Mouse (Mus musculus): ENCODE data around the gene Pde4b.

The Pde4b gene

DNA sequence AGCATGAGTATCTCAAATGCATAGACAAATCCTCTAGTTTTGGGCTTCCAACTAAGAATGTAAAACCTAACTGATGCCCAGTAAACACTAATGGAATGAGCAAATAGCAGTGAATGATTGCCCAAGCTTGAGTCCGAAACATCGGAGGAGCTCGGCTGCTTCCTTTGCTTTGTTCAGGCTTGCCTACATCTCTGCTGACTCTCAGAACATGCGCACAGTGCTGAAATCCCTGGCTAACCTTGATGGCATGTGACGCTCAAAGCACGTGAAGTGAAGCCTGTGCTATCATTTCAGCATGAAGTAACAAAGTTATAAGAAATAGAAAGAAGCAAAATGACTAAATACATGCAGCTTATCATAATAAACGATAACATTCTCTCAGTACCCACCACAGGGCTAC is 425.6 kb downstream of the Pde4b start:
- no peak for DNase-seq

DNA sequence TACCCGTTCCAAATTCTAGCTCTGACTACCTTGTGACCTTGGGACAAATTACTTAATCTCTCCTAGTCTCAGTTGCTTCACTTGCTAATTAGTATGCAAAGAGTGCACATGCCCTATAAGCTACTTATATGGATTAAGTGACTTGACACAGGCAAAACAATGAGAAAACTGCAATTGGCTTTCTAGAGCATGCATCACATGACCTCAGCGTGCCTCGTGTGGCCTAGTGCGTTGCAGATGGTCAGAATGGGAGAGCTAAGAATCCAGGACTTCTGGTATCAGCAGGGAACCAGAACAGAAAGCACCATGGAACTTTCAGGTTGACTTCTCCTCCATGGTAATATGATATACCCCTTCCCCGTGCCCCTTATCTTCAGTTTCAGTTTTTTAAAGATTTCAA is 426.2 kb downstream of the Pde4b start:
- no peak for DNase-seq

DNA sequence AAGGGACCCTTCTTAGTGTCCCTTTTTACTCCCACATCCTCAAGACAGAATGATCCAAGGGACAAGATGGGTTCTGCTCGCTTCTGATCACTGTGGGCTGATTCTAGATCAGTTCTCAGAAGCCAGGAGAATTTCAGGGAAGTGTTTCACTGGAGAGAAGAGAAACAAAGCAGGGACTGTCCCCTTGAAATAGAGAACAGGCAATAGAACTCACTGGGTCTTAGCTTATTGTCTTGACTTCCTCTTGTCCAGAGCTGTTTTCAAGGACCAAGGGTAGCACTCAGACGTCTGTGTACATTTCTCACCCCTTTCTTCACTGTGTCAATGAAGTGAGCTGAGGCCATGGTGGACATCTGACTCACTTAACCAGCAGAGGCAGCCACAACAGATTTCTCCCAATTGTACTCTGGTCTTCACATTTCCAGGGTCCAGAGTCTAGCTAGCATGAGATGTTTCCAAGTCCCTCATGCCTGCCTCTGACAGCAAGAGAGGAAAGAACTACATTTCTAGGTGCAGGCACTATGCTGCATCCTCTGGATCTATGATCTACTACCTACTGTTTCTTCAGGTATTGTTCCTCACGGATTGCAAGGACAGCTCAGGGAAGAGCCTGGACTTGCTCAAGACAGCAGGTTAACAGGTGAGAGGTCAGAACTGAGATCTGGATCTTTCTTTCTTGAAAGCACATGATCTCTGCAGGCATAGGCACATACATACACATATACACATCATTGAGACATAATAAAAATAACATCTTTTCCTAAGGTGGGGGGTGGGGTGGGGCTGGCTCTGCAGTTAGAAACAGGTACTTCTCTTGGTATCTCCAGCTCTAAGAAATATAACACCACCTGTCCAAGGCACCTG is 427.9 kb downstream of the Pde4b start:
- DNase-seq, result no peak

DNA sequence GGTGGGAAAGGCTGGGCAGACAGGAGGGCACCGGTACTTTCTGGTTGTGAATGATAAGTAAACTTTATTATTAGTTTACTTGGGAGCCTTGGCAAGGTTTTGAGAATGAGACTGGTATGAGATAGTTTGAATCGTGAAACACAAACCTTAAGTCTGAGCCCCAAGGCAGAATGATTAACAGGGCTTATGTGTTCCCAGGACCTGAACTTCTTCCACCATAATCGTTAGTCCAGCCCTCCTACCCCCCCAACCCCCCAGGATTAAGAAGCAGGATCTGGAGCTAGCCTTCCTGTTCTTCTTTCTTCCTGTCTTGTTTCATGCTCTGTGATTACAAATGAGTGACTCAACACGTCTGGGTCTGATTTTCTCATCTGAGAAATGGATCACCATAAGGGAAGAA is 429.1 kb downstream of the Pde4b start:
- no peak for DNase-seq

DNA sequence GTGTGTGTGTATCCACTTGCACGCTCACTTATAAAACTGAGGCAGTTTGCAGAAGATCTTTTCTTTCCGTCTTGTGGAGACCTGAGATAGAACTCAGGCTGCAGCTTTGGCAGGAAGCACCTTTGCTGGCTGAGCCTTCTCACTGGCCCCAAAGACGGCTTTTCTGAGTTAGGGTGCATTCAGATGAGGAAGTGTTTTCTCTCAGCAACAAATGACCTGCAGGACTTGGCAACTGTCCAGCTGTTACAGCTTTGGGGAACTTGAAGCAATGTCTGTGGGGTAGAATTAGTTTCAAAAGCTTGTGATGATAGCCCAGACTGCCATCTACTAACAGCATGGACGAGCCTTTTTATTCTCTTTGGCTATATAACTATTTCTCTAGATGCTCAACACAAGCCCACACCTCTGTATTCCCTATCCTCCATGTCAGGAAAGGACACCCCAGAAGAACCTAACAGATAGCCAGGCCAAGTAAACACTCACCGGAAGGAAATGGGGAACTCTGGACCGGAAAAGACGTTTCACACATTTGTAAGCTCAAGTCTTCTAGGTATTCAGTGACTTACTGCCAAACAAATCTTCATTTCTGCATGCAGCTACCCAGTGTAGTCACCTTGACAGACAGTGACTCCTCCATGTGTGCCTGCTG is 429.8 kb downstream of the Pde4b start:
- DNase-seq, result no peak

DNA sequence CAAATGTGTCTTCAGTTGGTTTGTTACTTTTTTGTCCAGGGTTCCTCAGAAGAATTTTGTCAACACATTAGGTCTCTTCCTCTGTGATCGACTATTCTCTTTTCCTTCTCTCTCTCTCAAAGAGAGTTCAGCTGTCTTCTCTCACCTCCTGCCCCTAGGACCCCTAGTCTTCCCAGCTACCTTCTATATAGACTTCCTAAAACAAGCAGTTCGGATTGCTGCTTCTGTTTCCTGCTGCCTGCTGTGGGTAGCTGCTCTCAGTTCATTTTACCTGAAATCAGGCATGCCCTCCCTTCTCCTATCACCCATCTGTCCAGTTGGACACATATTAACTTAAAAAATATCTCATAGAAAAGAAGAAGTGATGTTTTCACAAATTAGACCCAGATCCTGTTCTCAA is 430.3 kb downstream of the Pde4b start:
- DNase-seq, result no peak

DNA sequence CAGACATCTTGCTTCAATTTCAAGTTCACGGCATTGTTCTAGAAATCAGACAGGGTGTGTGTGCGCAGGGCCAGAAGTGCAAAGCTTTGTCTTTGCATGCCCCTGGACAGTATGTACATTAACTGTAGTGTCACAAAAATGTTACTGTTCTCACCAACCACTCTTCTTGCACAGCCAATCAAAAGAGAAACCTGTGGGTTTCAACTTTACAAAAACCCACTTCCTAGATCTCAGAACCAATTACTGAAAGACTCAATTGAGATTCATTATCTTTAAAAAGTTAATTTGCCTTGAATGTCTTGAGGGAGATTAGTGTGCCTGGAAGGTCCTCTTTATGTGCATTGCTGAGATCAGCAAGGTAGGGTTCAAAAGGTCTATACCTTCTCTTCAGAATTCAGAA is 431.0 kb downstream of the Pde4b start:
- DNase-seq, result no peak

DNA sequence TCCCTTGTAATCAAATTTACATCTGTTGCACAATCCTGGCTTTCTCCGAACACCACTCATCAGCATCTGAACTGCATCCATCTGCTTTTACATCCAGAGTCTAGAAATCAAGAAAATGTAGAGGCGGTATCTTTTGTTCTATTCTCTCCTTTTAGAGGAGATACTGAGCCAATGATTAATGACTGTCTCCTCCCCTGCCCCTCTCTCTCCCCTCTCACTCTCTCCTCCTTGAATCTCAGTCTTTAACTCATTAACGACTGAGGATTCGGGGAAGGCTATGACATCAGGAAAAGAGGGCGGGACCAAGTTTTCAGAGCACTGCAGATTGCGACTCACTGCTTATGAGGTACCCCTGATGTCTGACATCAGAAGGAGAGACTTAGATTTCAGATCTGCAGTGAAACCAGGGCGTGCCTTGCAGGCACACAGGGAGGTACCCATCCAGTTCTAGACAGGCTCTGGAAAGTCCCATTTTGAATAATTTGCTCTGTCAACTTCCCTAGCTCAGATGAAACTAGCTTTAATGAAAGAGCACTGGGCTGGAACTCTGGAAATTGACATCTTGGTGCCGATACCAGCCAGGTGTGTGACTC is 433.4 kb downstream of the Pde4b start:
- no peak for DNase-seq

DNA sequence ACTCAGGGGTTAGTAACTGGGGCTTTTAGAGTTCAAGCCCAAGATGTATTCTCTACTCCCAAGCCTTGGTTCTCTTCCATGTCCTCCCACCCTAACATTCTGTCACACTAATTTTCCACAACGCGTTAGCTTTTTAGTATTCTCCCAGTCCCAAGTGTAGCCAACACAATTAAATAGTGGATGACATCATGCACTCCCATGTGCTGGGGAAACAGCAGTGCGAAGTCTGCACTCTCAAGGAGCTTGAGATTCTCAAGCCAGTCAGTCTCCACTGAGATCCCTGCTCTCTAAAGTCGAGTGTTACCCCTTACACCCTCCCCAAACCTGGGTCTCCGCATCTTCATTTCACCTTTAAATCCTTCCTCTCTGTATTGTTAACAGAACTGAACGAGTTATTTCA is 434.1 kb downstream of the Pde4b start:
- DNase-seq, result no peak

DNA sequence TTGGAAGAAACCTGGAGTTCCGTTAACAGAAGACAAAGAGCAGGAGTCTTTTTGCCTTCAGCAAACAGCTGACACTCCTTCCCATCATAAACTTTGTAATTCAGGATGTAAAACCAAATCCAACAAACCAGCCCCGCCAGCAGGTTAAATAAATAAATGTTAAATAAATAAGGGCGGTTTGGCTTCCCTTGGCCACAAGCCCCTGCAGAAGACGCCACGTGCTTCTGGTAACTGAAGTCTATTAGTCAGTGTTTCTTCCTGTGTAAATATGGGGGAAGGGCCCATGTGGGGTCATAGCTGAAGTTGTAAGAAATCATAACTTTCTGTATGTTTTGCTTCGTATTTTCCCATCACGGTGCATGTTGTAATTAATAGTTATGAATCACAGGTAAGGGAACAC is 440.0 kb downstream of the Pde4b start:
- DNase-seq, result no peak

DNA sequence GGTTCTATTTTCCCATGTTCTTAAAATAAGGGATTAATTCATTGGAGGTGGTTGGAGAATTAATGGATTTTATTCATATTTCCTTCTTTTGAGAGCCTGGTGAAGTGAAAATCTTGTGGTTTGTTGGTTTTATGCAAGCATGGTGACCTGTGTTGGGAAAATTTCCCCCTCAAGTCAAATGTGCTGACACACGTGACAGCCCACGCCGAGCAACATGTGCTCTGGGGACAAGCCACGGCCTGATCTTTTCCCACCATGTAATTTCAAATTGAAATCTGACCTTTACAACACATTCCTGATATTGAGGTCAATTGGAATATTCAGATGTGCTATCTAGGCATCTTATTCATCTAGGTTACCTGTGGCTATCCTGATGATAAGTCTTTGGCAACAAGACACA is 443.5 kb downstream of the Pde4b start:
- no peak for DNase-seq

DNA sequence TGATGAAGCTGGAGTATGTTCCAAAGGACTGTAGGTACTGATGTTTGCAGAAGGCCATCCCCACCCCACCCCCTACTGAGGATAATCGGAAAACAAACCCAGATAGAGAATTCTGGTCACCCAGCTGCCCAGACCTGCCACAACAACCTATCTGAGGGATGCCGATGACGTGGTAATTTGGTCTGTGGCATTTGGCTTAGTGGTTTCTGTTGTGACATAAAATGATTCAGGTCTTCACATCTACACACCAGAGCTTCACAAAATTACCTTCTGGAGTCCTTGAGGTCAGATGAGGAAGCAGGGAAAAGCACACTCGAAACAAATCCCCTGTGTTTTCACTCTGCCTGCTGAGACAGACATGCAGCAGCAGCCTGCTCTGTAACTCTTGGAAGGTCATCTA is 444.4 kb downstream of the Pde4b start:
- no peak for DNase-seq

DNA sequence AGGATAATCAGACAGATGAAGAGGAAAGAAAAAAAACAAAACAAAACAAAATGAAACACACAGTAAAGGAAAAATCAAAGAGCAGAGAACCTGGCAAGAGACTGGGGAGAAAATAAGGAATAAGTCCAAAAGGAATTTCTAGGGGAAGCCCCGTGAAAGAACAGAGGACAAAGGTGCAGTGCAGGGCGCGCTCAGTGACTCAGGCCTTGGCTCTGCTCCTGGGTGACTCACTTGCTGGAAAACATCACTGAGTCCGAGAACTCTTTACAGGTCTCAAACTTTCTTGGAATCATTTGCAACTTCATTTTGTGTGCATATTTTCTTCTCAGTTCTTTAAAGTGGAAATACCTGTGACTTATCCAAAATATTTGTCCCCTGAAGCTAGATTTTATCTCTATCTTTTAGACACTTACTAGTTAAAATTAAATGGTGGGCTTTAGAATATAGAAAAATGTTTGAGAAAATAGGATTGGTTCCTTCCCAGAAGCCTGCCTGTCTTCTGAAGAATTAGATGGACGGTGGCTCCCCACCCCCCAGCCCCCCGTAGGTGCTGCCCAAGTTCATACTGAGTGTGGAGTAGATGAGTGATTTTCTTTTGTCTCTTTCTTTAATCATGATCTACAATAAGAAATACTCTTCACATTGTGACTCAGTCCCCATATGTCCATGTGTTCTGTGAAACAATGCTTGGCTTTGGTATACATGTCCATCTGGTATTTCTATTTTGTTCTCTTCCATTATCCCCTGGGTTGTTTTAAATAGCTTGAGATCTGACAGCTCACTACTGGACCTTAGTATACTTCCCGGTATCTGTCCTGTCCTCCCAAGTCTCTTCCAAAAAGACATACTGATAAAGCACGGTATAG is 446.1 kb downstream of the Pde4b start:
- no peak for DNase-seq

DNA sequence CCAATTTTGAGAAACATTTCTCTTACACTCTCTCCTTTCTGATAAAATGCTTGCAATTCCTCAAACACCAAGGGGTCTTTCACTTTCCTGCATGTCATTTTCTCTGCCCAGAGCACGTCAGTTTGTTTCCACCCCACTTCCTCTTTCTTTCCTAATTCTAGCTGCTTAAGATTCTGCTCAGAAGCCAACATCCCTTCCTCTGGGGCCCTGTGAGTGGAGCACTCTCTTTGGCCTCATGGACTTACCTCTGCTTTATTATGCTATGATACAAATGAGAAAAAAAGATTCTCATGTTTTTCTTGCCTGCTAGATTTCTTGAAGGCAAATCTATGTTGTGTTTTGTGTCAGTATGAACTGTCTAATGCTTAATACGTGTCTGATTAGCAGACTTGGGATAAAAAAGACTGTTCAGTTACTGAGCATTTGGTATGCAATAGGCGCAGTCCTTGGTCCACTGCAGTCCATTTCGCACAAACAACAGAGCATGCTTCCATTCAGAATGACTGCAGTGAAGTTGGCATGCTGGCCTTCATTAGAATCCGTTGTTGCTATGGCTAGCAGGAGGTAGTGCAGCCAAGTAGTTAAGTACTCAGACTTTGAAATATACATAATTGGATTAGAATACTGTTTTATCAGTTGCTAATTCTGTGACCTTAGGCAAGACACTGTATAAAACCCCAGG is 446.8 kb downstream of the Pde4b start:
- DNase-seq, result no peak

DNA sequence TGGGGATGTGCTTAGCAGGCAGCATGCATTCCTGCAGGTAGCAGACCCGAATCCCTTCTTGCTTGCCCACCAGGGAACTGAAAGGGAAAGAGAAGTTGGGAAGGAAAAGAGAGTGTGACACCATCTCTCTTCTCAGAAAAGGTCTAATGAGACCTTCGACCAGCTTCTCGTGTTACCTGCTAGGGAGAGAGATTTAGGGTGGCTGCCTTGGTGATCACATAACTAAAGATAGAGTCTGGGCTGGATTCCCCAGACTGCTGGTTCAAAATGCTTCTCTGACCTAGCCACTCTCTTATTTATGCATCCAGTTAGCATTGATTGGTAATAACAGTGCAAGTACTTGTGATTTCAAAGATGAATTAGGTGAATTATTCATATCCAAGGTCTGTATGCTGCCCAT is 448.5 kb downstream of the Pde4b start:
- no peak for DNase-seq

DNA sequence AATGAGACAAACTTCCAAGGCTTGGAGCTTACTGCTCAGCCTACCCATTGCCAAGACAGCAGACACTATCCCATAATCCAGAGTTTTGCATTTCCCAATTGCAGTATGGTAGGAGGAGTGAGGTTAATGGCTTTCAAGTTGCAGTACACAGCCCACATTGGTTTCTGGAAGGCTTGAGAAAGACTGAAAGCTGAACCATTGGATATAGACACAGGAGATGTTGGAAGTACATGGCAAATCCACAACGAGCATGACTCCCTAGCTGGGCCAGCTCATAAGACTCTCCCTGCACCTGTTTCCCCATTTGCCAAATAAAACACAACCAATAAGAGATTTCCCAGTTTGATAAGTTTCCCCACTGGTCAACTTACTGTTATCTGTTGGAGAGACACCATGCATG is 450.9 kb downstream of the Pde4b start:
- no peak for DNase-seq

DNA sequence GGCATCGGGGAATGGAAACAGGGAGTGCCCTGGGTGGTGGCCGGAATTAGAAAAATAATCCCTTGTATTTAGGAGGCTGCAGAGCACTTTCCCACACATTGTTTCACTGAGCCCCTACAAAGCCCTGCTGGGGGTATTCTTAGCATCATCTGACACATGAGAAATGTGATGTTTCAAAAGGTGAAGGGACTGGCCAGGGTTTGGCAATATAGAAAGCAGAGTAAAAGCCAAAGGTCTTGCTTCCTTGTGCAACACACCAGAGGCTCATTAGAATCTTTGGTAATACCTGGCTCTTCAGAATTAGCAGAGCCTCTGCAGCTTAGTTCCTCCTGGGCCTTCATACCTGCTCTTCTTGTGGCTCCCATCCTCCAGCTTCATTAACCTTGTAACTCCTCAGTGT is 451.4 kb downstream of the Pde4b start:
- DNase-seq, result no peak

DNA sequence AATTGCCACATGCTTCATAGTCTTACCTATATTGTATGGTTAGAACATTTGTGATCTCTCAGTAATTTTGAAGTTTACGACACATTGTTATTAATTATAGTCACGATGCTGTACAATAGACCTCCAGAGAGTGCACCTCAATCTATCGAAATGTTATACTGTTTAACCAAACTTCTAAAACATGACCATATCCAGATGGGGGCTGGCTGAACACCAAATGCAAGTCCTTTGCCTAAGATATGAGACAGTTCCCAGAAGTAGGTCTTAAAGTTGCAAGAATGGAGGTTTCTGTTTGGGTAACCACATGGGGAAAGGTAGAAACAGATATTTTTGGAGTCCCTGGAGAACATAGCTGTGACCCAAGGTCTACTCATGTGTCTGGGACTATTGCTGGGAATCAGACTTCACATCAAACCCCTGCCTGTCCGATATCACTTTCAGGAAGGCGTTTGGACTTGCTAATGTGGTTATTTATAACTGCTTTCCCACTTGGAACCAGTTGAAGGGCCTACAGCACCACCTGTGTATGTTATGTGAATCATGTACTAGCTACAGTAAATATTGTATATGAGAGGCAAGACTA is 452.3 kb downstream of the Pde4b start:
- DNase-seq, result no peak

DNA sequence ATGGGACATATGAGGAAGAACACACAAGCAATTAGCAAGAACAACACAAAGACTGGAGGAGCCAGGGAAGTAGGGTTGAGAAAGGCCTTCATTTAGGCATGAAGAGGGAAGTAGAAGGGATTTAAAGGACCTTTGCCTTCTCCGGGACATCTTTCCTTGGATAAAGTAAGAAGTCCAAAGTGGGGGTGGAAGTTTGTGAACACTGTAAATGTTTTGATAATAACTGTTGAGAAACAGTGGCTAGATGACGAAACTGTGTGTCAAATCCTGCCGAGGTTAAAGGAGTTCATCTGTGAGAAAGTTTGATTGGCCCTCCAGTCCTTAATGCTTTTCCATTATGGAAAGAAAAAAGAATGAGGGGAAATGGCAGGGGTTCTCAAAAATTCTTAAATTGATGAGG is 455.6 kb downstream of the Pde4b start:
- DNase-seq, result no peak

DNA sequence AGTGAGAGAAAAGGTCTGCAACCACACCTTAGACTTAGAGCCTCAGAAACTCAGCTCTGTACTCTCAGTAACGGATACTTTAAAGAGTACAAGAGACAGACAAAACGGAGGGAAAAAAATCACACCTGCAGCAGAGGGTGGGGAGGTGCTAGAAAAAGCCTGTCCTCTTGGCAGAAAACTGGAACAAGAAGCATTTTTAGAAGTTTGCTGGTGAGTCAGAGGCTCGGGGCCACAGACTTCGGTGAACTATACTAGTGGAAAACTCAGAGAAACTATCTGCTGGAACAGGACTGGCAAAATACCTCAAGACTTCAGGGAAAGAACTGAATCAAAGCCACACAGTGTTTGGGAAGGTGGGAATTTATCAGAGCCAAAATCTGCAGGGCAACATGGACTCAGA is 457.9 kb downstream of the Pde4b start:
- DNase-seq, result no peak

DNA sequence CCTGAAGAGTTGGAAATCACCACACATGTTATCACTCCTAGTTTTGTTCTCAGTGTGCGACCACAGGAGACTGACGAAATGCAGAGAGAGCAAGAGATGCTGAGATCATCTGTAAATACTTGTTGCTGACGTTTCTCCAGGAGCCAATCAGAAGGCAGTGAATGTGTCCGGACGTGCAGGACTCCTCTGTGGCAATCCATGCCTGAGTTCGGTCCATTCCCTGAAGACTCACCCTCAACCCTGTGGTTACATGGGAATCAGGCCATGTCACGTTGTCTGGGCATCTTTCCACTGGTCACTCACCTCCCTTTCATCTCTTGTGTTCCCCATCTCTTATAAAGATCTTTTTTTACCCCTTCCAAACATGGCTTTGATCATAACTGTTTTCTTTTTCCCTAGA is 468.2 kb downstream of the Pde4b start:
- no peak for DNase-seq

DNA sequence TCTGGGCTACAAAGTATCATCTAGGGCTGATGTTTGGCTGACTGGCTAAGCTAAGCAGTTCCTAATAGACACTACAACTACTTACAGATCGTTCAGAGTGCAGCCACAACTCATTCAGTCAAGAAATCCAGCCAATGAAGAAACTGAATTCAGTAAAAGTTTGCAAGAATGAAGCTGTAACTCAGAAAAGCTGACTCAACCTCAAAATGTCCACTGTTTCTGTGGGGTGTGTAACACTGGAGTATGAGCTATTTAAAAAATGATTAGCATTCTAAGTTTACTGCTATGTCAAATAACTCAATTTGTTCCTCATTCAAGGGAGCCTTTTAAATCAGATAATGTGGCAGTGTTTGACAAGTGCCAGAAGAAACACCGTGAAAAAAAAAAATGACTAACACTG is 469.7 kb downstream of the Pde4b start:
- no peak for DNase-seq
